Mouse (Mus musculus) right cerebral cortex, postnatal 36 days (tissue): ENCODE data around the gene Tusc1.

Source experiments
- DNase-seq, 2 experiments: peaks; one replicate each; pipeline ENCODE4 v3.0.0; 2022; ENCODE audit warnings: low spot score in 2 of 2, mixed read lengths in 1 of 2

Gene Tusc1

DNA sequence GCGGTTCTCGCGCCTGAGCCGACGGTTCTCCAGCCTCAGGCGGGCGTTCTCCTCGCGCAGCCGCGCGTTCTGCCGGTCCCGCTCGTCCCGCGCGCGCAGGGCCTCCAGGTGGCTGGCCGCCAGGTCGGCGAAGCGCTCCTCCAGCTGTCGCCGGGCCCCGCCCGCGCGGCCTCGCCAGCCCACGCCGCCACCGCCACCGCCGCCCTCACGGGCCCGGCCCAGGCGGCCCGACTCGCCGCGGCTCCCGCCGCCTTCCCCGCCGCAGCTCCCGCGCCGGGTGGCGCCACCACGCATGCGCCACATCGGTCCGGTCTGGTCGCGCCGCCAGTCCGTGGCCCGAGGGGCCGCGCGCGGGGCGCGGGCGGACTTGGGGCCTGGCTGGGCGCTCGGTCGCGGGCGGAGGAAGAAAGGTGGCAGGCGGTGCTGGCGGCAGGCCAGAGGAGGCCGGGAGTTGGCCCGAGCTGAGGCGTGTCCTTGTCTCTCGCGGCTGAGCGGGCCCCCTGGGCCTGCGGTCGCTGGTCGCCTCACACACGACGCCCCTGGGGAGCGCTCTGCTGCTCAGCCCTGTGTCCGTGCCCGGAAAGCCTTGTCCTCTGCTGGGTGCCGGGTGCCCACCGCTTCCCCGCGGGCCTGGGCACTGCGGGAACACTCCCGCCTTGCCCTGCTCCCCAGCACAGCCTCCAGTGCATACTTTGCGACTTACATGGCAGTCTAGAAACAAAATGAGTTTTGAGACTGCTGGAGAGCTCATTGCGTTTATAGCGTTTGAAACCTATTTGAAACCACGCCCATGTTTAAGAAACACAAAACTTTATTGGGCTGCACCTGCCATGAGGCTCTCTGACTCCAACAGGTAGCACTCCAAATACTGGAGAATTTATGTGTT lies at the start of gene Tusc1:
Gene Tusc1 (minus strand): TSS at position 394 of the 886 bp plus-strand sequence.
- peak; percentile 44 to 60 for DNase-seq

DNA sequence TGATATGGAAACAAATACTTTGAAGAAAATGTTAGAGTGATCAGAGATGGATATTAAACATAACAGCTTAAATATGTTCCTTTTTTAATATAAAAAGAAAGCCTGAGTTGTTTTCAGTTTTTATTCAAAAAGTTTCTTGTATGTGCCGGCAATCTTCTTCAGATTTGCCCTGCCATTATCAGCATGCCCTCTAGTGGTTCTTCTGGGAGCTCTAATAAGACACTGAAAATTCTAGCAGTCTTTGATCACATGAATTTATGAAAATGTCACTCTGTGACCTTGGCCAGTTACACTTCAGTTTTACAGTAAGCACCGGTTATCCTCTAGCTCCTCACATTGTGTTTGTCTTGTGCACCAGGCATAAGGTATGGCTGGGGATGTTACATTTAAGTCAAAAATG lies 17.6 kb upstream of the Tusc1 start:
- DNase-seq = no peak

DNA sequence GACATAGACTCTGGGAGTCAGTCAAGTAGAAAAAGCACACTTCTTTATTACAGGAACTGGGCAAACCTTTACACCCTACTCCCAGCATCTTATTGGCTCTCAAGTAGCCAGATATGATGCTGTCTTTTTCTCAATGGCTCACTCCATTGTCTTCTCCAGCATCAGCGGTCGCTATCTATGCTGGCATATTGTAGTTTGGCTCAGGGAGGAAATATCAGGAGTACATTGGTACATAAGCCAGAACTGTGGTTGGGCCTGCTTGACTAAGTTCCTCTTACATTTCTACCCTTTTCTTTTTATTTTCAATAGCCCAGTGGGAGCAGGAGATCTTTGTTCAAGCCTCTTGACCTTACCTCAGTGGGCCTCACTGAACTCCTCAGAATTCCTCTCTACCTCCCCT lies 9.0 kb upstream of the Tusc1 start:
- DNase-seq = no peak

DNA sequence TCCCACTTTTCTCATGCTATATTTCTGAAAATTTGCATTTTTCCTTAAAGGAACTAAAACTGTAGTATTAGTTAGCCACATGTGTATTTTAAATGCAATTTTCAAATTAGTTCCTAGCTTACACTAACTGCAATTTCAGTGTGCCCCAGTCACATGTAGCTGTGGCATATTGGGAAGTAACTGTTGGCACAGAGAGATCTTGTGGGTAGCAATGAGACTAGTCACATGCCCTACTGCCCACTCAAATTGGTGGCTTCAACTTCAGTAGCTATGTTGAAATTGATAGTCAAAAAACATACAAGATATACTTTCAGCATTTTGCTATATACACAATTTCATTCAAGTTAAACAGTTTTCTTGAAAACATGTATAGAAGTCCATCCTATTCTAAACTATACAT lies 6.3 kb upstream of the Tusc1 start:
- DNase-seq = no peak

DNA sequence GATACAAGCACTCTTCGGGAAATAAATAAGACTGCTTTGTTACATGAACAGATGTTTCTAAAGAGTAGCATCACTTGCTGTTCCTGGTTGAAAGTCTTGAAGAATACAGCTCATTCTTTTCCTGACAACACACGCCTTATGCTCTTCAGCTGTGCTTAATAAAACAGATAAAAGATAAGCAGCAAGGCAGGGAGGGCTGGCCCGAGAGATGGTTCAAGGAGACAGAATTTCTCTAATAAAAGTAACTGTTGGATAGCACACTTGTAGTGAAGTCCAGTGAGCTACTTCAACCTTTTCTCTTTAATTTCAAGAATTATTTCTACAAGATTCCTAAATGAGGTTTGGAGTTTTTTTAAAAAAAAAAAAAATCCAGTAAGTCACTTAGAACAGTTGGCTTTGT lies 2.7 kb upstream of the Tusc1 start:
- DNase-seq = no peak

DNA sequence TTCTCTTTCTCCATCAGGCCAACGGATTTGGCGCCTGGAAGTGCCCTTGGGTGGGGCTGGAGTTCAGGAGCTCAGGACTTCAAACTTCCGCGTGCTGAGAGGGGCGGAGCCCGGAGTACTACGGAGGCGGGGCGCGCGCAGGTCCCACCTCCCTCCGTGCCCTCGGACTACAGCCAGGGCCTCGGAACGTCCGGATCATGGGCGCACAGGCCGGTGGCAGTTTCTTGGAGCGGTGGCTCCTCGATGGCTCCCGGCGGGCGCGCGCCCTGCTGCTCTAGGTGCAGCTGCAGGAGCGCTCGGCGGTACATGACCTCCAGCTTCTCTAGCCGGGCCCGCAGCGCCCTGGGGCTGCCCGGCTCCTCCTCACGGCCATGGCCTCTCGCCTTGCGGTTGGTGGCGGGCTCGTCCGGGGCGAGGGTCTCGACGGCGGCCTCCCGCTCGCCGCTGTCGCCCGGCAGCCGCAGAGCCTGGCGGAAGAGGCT lies 634 bp downstream of the Tusc1 start:
- peak; percentile 44 to 50 for DNase-seq

DNA sequence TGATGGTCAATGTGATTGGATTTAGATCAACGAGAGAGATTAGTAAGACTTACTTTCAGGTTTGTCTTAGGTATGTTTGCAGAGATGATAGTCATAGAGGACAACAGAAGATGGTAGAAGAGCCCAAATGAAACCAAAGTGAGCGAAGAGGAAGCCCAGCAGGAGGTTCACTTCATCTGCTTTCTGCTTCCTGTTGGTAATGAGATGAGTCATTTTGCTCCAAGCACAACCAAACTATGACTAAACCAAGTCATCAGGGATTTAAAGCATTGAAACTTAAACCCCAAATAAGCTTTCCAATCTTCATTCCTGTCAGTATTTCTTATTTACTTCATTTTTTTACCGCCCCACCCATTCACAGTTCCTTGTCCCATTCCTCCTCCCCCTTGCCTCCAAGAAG lies 27.8 kb downstream of the Tusc1 start:
- no peak for DNase-seq

DNA sequence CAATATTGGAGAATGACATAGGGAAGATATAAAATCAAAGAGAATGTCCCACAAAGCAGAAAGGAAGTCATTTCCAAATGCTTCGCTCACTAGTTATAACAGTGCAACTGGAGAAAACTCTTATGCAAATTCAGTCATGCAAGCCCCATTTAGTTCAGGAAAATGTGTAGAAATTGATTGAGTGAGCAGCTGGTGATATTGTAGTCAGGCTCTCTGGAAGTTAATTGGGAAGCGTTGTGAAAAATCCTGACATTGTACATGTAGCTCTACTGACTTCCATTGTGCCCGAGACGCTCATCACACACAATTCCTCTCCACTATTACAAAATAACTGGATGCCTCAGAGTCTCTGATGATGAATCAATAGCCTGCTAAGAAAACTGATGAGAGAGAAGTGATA lies 49.2 kb downstream of the Tusc1 start:
- DNase-seq = no peak
